Mouse (Mus musculus): Measurements from ENCODE around the gene Fkbp9. TPM values are rescaled to one million over a fixed set of nuclear protein-coding genes. Genes with fewer than 3 reads are reported as not detected.

Fkbp9 gene
- total RNA-seq, 2 experiments from 2014 or later, result 3.2 to 6.6 TPM

DNA sequence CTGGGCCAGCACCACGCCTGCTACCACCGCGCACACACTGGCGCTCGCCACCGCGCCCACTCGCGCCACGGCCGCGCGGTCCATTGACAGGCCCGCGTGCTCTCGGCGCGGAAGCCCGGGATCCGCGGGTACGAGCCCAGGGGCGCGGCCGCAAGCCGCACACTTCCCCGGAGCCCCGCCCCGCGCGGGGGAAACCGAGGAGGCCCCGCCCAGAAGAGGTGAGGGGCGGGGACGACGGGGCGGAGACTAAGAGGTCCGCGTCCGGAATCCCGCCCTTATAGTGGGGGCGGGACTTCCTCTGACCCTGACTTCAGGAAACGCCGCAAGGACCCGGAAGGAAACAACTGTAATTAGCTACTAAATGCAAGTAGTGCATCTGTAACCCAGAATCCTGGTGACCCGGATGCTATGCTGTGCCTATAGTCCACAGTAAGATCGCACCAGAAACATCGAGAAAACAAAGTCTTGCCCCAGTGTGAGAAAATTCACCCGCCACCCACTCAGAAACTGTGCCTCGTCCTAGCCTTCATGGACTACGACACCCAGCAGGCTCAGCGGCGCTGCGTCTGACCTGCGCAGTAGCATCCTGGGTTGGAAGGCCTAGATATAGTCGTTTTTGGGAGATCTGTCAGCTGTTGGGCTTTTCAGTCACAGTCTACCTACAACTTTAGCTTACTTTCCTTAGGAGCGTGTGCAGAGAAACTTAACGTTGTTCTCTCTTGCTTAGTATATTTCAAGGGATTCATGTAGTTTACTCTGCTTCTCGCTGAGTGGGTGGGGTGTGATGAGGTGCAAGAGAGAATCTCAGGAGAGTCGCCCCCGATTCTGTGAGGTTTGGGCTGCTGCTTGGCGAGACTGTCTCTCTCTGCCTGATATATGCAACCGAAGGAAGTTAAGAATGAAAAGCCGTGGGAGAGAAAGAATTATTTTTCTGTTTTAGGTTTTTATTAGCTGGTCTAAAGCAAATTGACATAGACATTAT lies 92.2 kb downstream of the Fkbp9 start, which contains the start of the genes Nt5c3 and Vmn1r4:
Gene Nt5c3 (minus strand): TSS at position 207 of the 982 bp plus-strand sequence.
Gene Vmn1r4 (plus strand): TSS at position 290 of the 982 bp plus-strand sequence.
- ATAC-seq (replicated peaks; ENCODE audit: low FRiP score, low TSS enrichment, poor library complexity, severe bottlenecking), result peak; percentile 85

Other genes starting within 250 kb of the Fkbp9 start
- 67.5 and 155 TPM in 2 replicates for gene Lsm5, start 127.3 kb upstream of the Fkbp9 start, total RNA-seq (2014; fragmentation: Nextera tagmentation)
- 154 and 171 TPM in 2 replicates for gene Lsm5, start 127.3 kb upstream of the Fkbp9 start, total RNA-seq (2017)
- 13.3 and 13.7 TPM in 2 replicates for gene Avl9, start 117.2 kb upstream of the Fkbp9 start, total RNA-seq (2014; fragmentation: Nextera tagmentation)
- 26.6 and 27.0 TPM in 2 replicates for gene Avl9, start 117.2 kb upstream of the Fkbp9 start, total RNA-seq (2017)
- 23.3 and 32.6 TPM in 2 replicates for gene Kbtbd2, start 34.2 kb upstream of the Fkbp9 start, total RNA-seq (2014; fragmentation: Nextera tagmentation)
- 57.3 and 81.0 TPM in 2 replicates for gene Kbtbd2, start 34.2 kb upstream of the Fkbp9 start, total RNA-seq (2017)
- gene Nt5c3, start 91.9 kb downstream of the Fkbp9 start, total RNA-seq (2014; fragmentation: Nextera tagmentation), result 86.6 and 123 TPM in 2 replicates
- 83.5 and 116 TPM in 2 replicates for gene Nt5c3, start 91.9 kb downstream of the Fkbp9 start, total RNA-seq (2017)
- gene Vmn1r4, start 92.0 kb downstream of the Fkbp9 start, total RNA-seq (2014; fragmentation: Nextera tagmentation), result not detected in 2 replicates
- 0.42 TPM in 1 of 2 replicates, not detected in the other for gene Vmn1r4, start 92.0 kb downstream of the Fkbp9 start, total RNA-seq (2017)
- gene Vmn1r5, start 138.2 kb downstream of the Fkbp9 start, total RNA-seq (2014; fragmentation: Nextera tagmentation), result not detected in 2 replicates
- gene Vmn1r5, start 138.2 kb downstream of the Fkbp9 start, total RNA-seq (2017), result not detected in 2 replicates
- gene Vmn1r6, start 165.2 kb downstream of the Fkbp9 start, total RNA-seq (2014; fragmentation: Nextera tagmentation), result not detected in 2 replicates
- not detected in 2 replicates for gene Vmn1r6, start 165.2 kb downstream of the Fkbp9 start, total RNA-seq (2017)
- gene Vmn1r7, start 193.3 kb downstream of the Fkbp9 start, total RNA-seq (2014; fragmentation: Nextera tagmentation), result not detected in 2 replicates
- not detected in 2 replicates for gene Vmn1r7, start 193.3 kb downstream of the Fkbp9 start, total RNA-seq (2017)
- gene Vmn1r8, start 200.2 kb downstream of the Fkbp9 start, total RNA-seq (2014; fragmentation: Nextera tagmentation), result not detected in 2 replicates
- gene Vmn1r8, start 200.2 kb downstream of the Fkbp9 start, total RNA-seq (2017), result not detected in 2 replicates
- not detected in 2 replicates for gene Vmn1r9, start 234.7 kb downstream of the Fkbp9 start, total RNA-seq (2014; fragmentation: Nextera tagmentation)
- not detected in 2 replicates for gene Vmn1r9, start 234.7 kb downstream of the Fkbp9 start, total RNA-seq (2017)